Mouse (Mus musculus): ENCODE measurements at regions not wholly inside any gene's neighbourhood (a gene's known extent, or its start where the extent isn't known, plus 50 kb on each side); places are given as distances from the start of the nearest gene placed in this dataset.
"Not testable (repeated sequence)": the region's sequence is repeated elsewhere in the genome, so short reads cannot be mapped to it uniquely, and the experiment has no call there.

DNA sequence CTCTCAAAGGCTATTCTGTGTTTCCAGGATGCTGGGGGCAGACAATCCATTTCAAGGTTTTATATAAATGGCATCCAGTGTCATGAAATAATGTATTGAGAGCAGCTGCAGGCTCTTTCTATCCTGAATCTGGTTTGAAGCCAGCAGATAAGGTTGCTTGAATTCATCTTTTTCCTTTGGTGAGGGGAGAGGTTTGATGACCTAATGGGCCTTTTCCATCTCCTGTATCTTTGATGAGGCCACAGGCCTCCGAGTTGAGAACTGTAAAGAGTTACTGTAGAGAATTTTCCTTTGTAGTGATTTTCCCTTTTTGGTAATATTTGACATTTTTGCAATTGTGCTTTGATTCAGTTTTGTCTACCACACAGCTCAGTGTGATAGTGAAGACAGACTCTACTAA lies 458.8 kb upstream of the 1700008P02Rik start:
- intact Hi-C loops (cut with DNase I) = no loop called here
- no peak for DNase-seq (ENCODE audit: low spot score in 2 of 2)

- DNase-seq (ENCODE audit: low spot score in 2 of 2) = no peak
- intact Hi-C loops (cut with DNase I) = no loop called here
Measured at GRCm38 (mm10) chr3:7076850-7077249, 456.6 kb upstream of the 1700008P02Rik start.

DNA sequence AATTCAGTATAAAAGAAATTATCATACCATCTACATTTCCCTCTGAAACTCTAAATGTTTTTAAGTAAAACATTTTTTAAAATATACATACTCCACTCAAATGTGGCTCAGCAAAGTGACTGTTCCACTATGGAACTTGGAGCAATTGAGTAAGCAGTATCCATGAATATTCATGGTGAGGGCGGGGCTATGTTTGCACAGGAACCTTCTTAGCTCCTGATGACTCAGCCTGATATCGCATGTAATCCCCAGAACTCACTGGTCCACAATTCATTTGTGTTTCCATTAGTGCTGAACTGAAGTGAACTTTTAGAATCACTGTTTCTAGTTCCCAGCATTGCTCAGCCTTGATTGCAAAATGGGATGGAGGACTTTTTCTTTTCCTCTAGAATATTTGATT lies 454.2 kb upstream of the 1700008P02Rik start:
- no peak for DNase-seq (ENCODE audit: low spot score in 2 of 2)
- intact Hi-C loops (cut with DNase I) = no loop called here

- intact Hi-C loops (cut with DNase I) = no loop called here
- no peak for DNase-seq (ENCODE audit: low spot score in 2 of 2)
Measured at GRCm38 (mm10) chr3:7041372-7042057, 421.3 kb upstream of the 1700008P02Rik start.

DNA sequence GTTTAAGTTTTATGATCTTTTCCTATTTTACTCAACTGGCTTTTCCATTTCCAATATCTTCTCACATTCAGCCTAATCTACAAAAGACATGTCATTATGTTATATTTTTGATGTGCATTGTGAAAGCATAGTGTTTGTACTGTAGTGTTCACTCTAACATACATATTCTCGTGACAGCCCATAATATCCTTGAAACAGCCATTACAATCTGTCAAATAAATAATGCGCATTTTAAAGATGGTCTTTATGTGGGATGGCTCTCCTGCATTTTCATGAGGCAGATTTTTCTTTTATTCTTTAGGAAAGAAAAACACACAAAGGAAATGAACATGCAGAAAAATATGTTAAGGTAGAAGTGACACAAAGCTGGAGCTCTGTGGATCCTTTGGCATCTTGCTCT lies 415.6 kb upstream of the 1700008P02Rik start:
- DNase-seq (ENCODE audit: low spot score in 2 of 2) = no peak
- intact Hi-C loops (cut with DNase I) = no loop called here

- DNase-seq (ENCODE audit: low spot score in 2 of 2) = peak; percentile 10 to 49
- intact Hi-C loops (cut with DNase I) = no loop called here
Measured at GRCm38 (mm10) chr3:7027845-7028244, 407.6 kb upstream of the 1700008P02Rik start.

GRCm38 (mm10) chr3:7014345-7014973 lies 394.2 kb upstream of the 1700008P02Rik start:
- intact Hi-C loops (cut with DNase I) = no loop called here
- DNase-seq (ENCODE audit: low spot score in 2 of 2) = no peak

- intact Hi-C loops (cut with DNase I) = no loop called here
- no peak for DNase-seq (ENCODE audit: low spot score in 2 of 2)
Measured at GRCm38 (mm10) chr3:7013516-7013915, 393.3 kb upstream of the 1700008P02Rik start.

DNA sequence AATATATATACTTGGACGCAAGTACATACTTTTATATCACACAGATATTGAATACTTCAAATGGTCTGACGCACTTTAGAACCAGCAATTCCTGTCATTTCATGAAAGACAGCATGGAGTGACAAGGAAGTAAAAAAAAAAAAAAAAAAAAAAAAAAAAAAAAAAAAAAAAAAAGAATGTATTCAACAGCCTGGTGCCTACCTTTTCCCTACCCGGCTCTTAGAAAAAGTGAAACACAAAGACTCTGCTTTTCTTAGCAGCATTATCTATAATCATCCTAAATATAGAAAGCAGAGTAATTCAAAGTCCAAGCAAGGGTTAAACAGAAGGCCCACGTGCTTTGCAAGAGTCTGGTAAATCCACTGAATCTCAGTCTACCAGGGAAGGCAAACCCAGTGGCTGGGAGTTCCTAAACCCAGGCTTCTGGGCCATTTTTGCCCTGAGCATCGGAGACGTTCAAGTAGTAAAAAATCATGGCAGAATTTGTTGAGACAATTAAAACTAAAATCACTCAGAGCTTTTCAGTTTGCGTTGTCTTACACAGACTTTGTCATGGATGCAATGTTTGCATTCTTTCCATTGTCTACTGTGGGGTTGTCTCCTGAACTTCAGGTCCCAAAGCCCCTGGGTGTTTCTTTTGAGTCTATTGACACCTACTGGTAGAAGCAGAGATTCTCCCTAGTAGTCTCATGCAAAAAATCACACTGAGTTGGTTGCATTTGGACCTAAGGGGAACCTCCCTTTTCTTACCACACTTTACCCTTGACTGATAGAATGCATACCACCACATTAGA lies 390.2 kb upstream of the 1700008P02Rik start:
- intact Hi-C loops (cut with DNase I) = no loop called here
- no peak for DNase-seq (ENCODE audit: low spot score in 2 of 2)

DNA sequence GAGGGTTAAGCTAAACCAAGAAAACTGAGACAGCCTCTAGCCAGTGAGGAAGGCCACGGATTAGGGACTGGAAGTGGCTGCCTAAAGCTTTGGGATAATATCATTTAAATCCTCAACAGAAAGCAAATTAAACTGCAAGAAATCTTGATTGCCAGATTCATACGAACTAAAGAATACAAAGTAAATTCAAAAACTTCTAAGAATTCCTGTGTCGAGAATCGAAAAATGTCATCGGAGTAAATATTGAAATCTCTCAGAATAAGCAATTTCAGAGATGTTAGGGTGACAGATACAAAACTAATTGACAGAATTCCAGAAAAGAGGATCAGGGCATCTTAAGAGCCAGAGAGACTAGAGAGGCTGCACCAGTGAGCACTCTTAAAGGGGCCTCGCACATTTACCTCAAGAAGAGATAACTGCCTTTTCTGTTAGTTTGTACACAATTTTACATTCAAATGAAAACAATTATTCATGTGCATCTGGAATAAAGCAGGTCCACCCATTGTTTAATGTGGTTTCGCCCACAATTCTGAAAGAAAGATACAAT lies 388.5 kb upstream of the 1700008P02Rik start:
- intact Hi-C loops (cut with DNase I) = no loop called here
- DNase-seq (ENCODE audit: low spot score in 2 of 2) = no peak

DNA sequence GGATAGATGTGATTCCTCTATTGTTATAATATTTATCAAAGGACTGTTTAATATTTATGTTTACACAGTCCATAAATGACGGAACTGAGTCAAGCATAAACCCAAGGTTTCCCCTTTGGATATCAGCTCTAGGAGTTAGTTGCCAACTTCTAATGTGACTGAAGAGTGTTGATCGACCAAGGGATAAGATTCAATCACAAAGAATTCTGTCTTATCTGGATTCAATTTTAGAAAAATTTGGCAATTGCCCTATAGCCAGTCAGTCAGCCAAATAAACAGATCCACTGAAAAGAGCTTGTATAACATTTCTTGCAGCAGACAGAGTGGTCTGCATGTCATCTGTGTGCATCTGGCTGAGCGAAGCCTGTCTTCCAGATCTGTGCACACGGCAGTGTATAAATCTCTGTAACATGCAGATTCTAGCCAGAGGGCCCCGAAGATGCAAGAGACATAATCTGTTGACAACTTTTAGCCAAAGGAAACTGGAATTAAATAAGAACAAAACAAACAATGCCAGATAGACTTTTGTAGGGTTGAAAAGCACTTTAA lies 387.6 kb upstream of the 1700008P02Rik start:
- intact Hi-C loops (cut with DNase I) = no loop called here

GRCm38 (mm10) chr3:6991735-6992134 lies 371.5 kb upstream of the 1700008P02Rik start:
- DNase-seq (ENCODE audit: low spot score in 2 of 2); intact Hi-C loops (cut with DNase I): not testable (repeated sequence)

More for the DNA sequence above, 387.6 kb upstream of the 1700008P02Rik start:
- DNase-seq (ENCODE audit: low spot score in 2 of 2) = no peak

DNA sequence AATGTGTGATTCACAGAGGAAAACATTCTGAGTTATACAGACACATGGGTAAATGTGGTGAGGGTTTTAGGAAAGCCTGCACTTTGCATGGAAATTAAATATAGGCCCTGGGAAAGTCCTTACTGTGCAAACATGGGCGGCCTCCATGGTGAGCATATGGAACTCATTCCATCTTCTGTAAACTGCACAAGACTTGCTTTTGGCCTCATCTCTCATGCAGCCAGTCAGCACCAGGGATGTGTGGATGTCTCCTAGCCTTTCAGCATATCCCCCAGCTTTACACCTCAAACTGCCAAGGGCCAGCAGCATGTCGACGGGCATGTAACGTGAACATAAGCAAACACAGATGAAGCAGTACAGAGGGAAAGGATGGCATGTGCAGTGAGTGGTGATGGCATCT lies 364.7 kb upstream of the 1700008P02Rik start:
- no peak for DNase-seq (ENCODE audit: low spot score in 2 of 2)
- intact Hi-C loops (cut with DNase I) = no loop called here

GRCm38 (mm10) chr3:6957681-6958080 lies 337.4 kb upstream of the 1700008P02Rik start:
- intact Hi-C loops (cut with DNase I) = no loop called here
- no peak for DNase-seq (ENCODE audit: low spot score in 2 of 2)

- DNase-seq (ENCODE audit: low spot score in 2 of 2) = no peak
- intact Hi-C loops (cut with DNase I) = no loop called here
Measured at GRCm38 (mm10) chr3:6932535-6933103, 312.4 kb upstream of the 1700008P02Rik start.

DNA sequence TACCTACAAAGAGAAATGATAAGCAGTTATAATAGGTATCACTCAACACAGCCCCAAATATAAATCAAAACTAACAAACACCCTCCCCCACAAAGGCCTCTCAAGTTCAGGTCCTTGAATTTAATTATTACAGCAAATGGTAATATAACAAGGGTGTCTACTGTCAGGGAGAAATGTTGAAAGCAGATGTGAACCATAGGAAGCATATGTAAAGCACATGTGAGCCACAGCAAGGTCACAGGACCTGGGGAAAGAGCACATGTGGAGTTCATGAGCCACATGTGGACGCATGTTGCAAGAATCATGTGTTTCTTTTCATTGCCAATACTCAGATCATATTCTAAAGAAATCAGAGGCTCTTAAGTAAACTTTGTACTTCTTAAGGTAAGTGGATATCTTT lies 306.5 kb upstream of the 1700008P02Rik start:
- intact Hi-C loops (cut with DNase I) = no loop called here

GRCm38 (mm10) chr3:6922647-6923046 lies 302.4 kb upstream of the 1700008P02Rik start:
- intact Hi-C loops (cut with DNase I); DNase-seq (ENCODE audit: low spot score in 2 of 2): not testable (repeated sequence)

More for the DNA sequence above, 306.5 kb upstream of the 1700008P02Rik start:
- DNase-seq (ENCODE audit: low spot score in 2 of 2) = no peak

GRCm38 (mm10) chr3:6920253-6920652 lies 300.0 kb upstream of the 1700008P02Rik start:
- intact Hi-C loops (cut with DNase I) = no loop called here
- no peak for DNase-seq (ENCODE audit: low spot score in 2 of 2)

- intact Hi-C loops (cut with DNase I) = no loop called here
Measured at GRCm38 (mm10) chr3:6887936-6888335, 267.7 kb upstream of the 1700008P02Rik start.

More at GRCm38 (mm10) chr3:6887936-6888335, 267.7 kb upstream of the 1700008P02Rik start:
- no peak for DNase-seq (ENCODE audit: low spot score in 2 of 2)

All from left cerebral cortex, postnatal 36 days (tissue).